Mouse (Mus musculus) heart, postnatal 0 days (tissue): ENCODE results near the gene Cfap99.

Experiments
- CTCF ChIP-seq: IDR thresholded peaks from 2 replicates; pipeline ENCODE4 v1.5.1; 2016; ENCODE audit warnings: antibody characterized with exemption, control low read depth, low read depth
- EP300 ChIP-seq: IDR thresholded peaks from 2 replicates; pipeline ENCODE4 v1.6.1; 2016; ENCODE audit warnings: antibody characterized with exemption, low read depth

DNA sequence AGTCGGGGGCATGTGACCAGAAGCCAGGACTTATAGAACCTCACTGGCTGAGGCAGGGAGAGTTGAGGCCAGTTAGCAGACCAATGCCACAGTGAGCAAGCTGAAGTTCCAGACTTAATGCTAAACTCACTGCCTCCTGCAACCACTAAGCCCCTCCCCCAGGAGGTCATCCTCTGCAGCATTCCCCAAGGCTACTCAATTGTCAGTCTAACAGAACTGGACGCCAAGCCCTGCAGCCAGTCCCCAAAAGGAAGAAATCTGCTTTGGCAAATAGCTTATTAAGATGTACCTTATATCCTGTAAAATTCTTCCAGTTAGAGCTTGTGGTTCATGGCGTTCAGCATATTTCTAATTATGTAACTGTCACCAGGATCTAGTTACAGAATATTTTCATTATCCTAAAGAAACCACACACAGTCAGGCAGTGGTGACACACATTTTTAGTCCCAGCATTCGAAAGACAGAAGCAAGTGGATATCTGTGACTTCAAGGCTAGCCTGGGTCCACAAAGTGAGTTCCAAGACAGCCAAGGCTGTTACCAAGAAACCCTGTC, 35.4 kb upstream of the Cfap99 start:
- TF ChIP-seq CTCF (no peak), EP300 (no peak)
